Mouse (Mus musculus): Measurements from ENCODE around the gene Olfr161.
"Not testable (repeated sequence)": the region's sequence is repeated elsewhere in the genome, so short reads cannot be mapped to it uniquely, and the experiment has no call there.

Gene Olfr161

DNA sequence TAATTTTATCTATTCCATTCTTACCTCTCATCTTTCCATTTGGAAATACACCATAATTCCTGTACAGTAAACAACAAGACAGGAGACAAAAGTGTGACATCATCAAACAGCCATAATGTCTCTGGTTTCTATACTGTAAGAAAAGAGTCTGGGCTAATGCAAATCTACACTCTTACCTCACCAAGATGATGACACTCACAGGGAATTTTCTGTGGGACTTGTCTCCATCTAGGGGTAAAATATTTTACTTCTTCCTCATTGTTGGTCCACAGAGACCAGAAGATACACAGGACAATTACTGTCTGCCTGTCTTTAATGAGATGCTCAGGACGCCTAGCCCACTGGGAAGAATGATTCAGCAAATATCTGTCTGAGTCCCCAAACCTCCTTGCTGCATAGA is at the start of gene Olfr161:
Gene Olfr161 (plus strand): TSS at position 352 of the 400 bp plus-strand sequence.
- DNase-seq (ENCODE audit: low spot score in 2 of 2) = no peak

- DNase-seq (ENCODE audit: low spot score in 2 of 2) = no peak
Measured at GRCm38 (mm10) chr16:3563553-3563952, 27.3 kb upstream of the Olfr161 start.

- DNase-seq (ENCODE audit: low spot score in 2 of 2) = not testable (repeated sequence)
Measured at GRCm38 (mm10) chr16:3577658-3578057, 13.2 kb upstream of the Olfr161 start.

DNA sequence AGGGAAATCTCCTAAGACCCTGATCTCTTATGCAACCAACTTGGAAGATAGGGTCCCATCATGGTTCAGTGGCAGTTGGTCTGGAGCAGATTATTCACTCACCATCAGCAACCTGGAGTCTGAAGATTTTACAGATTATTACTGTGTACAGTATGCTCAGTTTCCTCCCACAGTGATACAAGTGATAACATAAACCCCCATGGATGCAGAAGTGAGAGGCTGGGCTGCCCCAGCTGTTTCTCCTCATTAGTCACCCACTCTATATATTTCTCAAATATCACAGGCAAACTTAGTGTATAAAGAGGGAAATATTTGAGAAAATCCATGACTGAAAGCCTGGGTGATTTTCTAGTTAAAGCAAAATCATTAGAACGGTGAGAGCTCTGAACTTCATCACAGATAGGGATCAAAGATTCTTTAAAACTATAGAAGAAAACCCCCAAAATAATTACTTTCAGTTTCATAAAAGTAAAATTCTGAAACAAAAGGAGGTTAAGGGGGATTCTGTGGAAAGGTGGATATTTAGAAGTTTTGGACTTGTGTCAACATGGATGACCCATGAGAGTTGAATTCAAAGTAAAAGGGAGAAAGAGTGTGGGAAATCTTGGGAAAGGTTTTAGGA is 12.5 kb upstream of the Olfr161 start:
- DNase-seq (ENCODE audit: low spot score in 2 of 2) = not testable (repeated sequence)

GRCm38 (mm10) chr16:3631376-3631775 is 40.5 kb downstream of the Olfr161 start:
- DNase-seq (ENCODE audit: low spot score in 2 of 2) = not testable (repeated sequence)

DNA sequence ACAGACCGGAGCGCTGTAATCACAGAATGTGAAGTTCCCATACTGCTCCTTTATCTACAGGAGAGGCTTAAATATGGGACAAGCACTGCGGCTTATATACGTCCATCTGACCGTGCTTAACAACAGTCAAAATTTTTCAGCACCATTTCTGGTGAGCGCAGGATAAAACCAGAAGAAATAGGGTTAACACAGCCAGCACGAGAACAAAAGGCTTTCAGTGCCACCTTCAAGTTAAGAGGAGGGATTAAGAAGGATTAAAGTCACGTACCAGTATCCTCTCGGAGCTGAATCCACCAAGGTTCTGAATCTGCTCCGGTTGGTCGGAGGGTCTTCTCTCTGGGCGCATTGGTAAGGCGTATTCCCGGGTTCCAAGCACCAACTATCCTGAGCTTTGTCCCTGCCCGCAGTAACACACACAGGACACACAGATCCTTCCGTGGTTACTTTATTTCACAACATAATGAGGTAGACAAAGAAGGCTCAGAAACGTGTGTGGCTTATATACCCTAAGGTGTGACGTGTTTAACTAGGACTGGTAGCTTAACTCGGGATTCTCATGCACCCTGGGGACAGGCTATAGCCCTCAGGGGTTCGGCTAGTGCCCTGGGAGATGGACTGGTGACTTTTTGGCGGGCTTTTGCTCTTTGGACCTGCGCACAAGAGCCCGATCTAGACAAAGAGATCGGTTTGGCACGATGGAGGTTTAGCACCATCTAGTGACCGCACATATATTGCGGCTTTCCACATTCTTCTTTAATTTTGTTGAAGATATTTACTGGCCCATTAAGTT is 41.9 kb downstream of the Olfr161 start:
- DNase-seq (ENCODE audit: low spot score in 2 of 2) = not testable (repeated sequence)

All from left cerebral cortex, adult 9 months (tissue).